8 mouse cellular contexts compared by ENCODE assay signal in the genomic region with DNA sequence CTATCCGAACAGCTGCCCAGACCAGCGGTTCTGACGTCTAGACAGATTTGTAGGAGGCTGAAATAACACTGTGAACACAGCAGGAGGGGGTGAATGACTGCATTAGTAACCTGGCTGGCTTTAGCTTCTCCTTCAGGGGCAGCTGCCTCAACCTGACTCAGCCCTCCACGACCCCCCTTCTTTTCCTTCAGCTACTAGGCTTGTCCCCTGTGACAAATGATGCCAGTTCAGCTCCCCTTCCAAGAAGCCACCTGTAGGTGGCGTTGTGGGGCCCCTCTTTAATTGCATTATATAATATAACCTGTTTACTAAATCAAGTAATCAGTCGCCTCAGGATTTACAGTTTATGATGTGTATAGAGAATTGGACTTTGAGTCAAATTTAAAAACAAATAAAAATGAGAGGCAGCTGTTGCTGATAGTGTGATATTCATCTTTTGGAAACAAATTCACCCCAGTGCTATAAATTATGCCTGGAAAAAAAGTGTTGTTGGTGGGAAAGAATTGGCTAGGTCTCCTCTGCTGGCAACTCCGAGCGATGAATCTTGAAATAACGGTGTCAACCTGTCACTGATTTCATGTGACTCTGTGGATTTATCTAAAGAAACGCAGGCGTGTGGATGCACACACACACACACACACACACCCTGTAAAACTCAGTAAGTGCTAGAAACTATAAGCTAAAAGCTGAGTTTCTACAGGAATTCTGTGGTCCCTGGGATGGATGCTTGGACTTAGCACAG.
DNase-seq lines count a peak whose midpoint lies in the region; ATAC-seq and TF ChIP-seq lines count a peak whose summit lies in the region.
"Had no signal": no experiment of that assay in that cellular context is flagged by ENCODE, and none has a peak within 500 bp of the region (broad histone marks: within the 10 kb centered on the region; RNA-seq: fewer than 3 reads in every experiment).

No protein-coding gene starts in this region.

- ATAC-seq in intestine, postnatal 0 days = no peak
- no peak for ATAC-seq in intestine, embryonic 16.5 days

- peak; percentile 45 for TF ChIP-seq CTCF in intestine, postnatal 0 days (IDR thresholded peaks at IDR 0.05; ENCODE audit: low read depth)
- TF ChIP-seq CTCF in MEL (IDR thresholded peaks at IDR 0.05 in 2 of 3, conservative IDR thresholded peaks at IDR 0.05 in 1 of 3; ENCODE audit: control insufficient read depth in 1 of 3, insufficient read depth in 1 of 3, low read depth in 2 of 3, low read length in 3 of 3, poor library complexity in 1 of 3, severe bottlenecking in 1 of 3) = peak; percentile 29 to 35 (median 30); a peak in 5 of 6 replicates

- no peaks in the 10 kb centered on the region for H3K79me2 ChIP-seq in MEL (ENCODE audit: control insufficient read depth, insufficient read depth, low read length, poor library complexity)

- peak; percentile 12 for DNase-seq in MEL (ENCODE audit: low read depth, low spot score)
- peak; percentile 31 for DNase-seq in R1 (ENCODE audit: low read depth, low spot score)
- peak; percentile 15 for DNase-seq in kidney, postnatal 14 days
- no peak for DNase-seq in c-Kit-positive CD71-positive TER-119-positive erythroid progenitor cells, embryonic 14.5 days (ENCODE audit: low spot score)
- DNase-seq in thymus, postnatal 10 days (ENCODE audit: low spot score in 2 of 2) = no peak

- H3K27ac ChIP-seq in intestine, postnatal 0 days (ENCODE audit: low read depth, low read length) = no peak overlapping the region
- no peak overlapping the region for H3K27ac ChIP-seq in intestine, embryonic 16.5 days (ENCODE audit: low read length)
- no peak overlapping the region for H3K27ac ChIP-seq in MEL (ENCODE audit: control insufficient read depth, low read depth, low read length)
- H3K27ac ChIP-seq: hindbrain, embryonic 15.5 days had no signal

- no peak overlapping the region for H3K4me3 ChIP-seq in intestine, postnatal 0 days (ENCODE audit: low read depth, low read length)
- no peak overlapping the region for H3K4me3 ChIP-seq in intestine, embryonic 16.5 days (ENCODE audit: low read length)
- no peak overlapping the region for H3K4me3 ChIP-seq in MEL (ENCODE audit: control insufficient read depth in 1 of 2, insufficient read depth in 1 of 2, low read depth in 2 of 2, low read length in 2 of 2)
- H3K4me3 ChIP-seq: hindbrain, embryonic 15.5 days had no signal

- TF ChIP-seq EP300 in MEL (IDR thresholded peaks at IDR 0.05; ENCODE audit: low read depth in 1 of 2, low read length in 2 of 2) = no peak

- no peak overlapping the region for H3K9ac ChIP-seq in intestine, postnatal 0 days (ENCODE audit: low read depth, low read length)
- no peak overlapping the region for H3K9ac ChIP-seq in intestine, embryonic 16.5 days (ENCODE audit: low read depth, low read length)
- H3K9ac ChIP-seq in MEL (ENCODE audit: control insufficient read depth, low read depth, low read length, poor library complexity, severe bottlenecking) = no peak overlapping the region
- H3K9ac ChIP-seq: hindbrain, embryonic 15.5 days had no signal

- 59% methylated on average over 11 of the region's 11 CpGs for WGBS in intestine, postnatal 0 days
- 51% methylated on average over 11 of the region's 11 CpGs for WGBS in intestine, embryonic 16.5 days

- no peaks in the 10 kb centered on the region for H3K4me1 ChIP-seq in intestine, postnatal 0 days (replicated peaks; ENCODE audit: control insufficient read depth, insufficient read depth, low read length)
- H3K4me1 ChIP-seq in intestine, embryonic 16.5 days (ENCODE audit: control insufficient read depth, insufficient read depth, low read length) = peaks cover 10% of the 10 kb centered on the region; the same call in 1 of the 2 replicates
- no peaks in the 10 kb centered on the region for H3K4me1 ChIP-seq in MEL (ENCODE audit: control insufficient read depth in 1 of 2, insufficient read depth in 2 of 2, low read length in 2 of 2)

- no peaks in the 10 kb centered on the region for H3K27me3 ChIP-seq in intestine, postnatal 0 days (replicated peaks; ENCODE audit: control insufficient read depth, insufficient read depth, low read length)
- no peaks in the 10 kb centered on the region for H3K27me3 ChIP-seq in intestine, embryonic 16.5 days (replicated peaks; ENCODE audit: control insufficient read depth, insufficient read depth, low read length)
- H3K27me3 ChIP-seq in MEL (ENCODE audit: control insufficient read depth in 1 of 2, insufficient read depth in 2 of 2, low read length in 2 of 2) = no peaks in the 10 kb centered on the region
- H3K27me3 ChIP-seq: hindbrain, embryonic 15.5 days had no signal

- no peak; the same call in 1 of the 2 replicates for TF ChIP-seq RAD21 in MEL (IDR thresholded peaks at IDR 0.05; ENCODE audit: low read depth, low read length)

- no peaks in the 10 kb centered on the region for H3K36me3 ChIP-seq in intestine, postnatal 0 days (ENCODE audit: control insufficient read depth, insufficient read depth)
- no peaks in the 10 kb centered on the region for H3K36me3 ChIP-seq in intestine, embryonic 16.5 days (ENCODE audit: control insufficient read depth, insufficient read depth, low read length)
- no peaks in the 10 kb centered on the region for H3K36me3 ChIP-seq in MEL (ENCODE audit: control insufficient read depth in 1 of 2, insufficient read depth in 2 of 2, low read length in 2 of 2)
- H3K36me3 ChIP-seq: hindbrain, embryonic 15.5 days had no signal

- TF ChIP-seq POLR2A in MEL (IDR thresholded peaks at IDR 0.05; ENCODE audit: control insufficient read depth in 1 of 2, insufficient read depth in 1 of 2, low read depth in 1 of 2, low read length in 2 of 2, poor library complexity in 1 of 2) = no peak

- no peaks in the 10 kb centered on the region for H3K9me3 ChIP-seq in intestine, postnatal 0 days (ENCODE audit: control insufficient read depth)
- no peaks in the 10 kb centered on the region for H3K9me3 ChIP-seq in intestine, embryonic 16.5 days (ENCODE audit: control insufficient read depth, low read length)
- no peaks in the 10 kb centered on the region for H3K9me3 ChIP-seq in MEL (replicated peaks; ENCODE audit: insufficient read depth, low read length)
- H3K9me3 ChIP-seq: hindbrain, embryonic 15.5 days had no signal

- H3K4me2 ChIP-seq in intestine, postnatal 0 days (replicated peaks; ENCODE audit: low read depth) = no peak overlapping the region
- no peak overlapping the region for H3K4me2 ChIP-seq in intestine, embryonic 16.5 days (ENCODE audit: low read depth, low read length)
- H3K4me2 ChIP-seq: hindbrain, embryonic 15.5 days had no signal

TF ChIP-seq in MEL, 35 proteins besides CTCF, POLR2A, EP300 and RAD21:
- 0 out of 2 replicates have a peak, but pooled peaks have one; percentile 13 for TF ChIP-seq SMC3 (IDR thresholded peaks at IDR 0.05; ENCODE audit: low read depth, low read length)
- TF ChIP-seq JUND (IDR thresholded peaks at IDR 0.05; ENCODE audit: low read depth, low read length) = no peak

Comparison
In these comparisons a context has a peak if more than half of its experiments do, and no peak if none do; other contexts are left out.
1. DNase-seq: peak in MEL (single experiment), R1 (single experiment) and kidney, postnatal 14 days (single experiment); none in c-Kit-positive CD71-positive TER-119-positive erythroid progenitor cells, embryonic 14.5 days (single experiment) and thymus, postnatal 10 days (0 of 2).